Mouse (Mus musculus) monocyte, adult 2 months (primary cell): Measurements from ENCODE around the gene Kprp.
"Not testable (repeated sequence)": the region's sequence is repeated elsewhere in the genome, so short reads cannot be mapped to it uniquely, and the experiment has no call there.

Experiments
- DNase-seq, 2 experiments: peaks; one replicate each; pipeline ENCODE4 v3.0.0; 2022; ENCODE audit warnings: low spot score in 2 of 2, low read depth in 1 of 2

Kprp gene

DNA sequence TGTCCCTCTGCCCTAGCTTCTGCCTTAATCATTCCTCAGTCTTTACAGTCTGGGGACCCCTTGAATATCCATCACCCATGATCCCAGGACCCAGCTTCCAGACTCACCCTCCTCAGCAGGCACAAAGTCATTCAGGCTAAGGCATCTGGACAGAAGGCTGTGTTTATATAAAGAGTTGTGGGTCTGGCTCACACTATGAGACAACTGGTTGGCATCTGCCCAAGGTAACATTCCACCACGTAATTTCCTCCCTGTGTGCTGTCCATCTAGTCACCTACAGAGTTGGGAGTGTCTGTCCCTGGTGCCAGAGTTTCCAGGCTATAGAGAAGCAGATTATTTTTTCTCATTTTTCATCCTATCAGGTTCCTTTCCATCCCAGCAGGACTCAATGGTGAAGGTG, at the start of gene Kprp:
Gene Kprp (minus strand): TSS at position 140 of the 400 bp plus-strand sequence.
- DNase-seq, result no peak

DNA sequence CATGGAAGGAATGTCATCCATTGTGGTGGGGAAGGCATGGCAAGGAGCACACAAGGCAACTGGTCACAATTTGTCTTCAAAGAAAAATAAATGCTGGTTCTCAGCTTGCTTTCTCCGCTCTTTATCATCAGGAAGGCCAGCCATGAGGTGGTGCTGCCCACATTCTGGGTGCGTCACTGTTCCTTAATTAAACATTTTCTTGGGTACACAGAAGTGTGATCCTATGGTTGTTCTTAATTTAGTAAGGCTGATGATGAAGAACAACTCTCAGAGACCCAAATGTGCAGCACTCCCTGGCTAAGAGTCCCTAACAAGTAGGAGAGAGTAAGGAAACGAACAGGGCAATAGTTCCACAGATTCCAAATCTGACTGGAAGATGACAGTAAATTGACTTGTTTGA, 47.1 kb upstream of the Kprp start:
- no peak for DNase-seq

DNA sequence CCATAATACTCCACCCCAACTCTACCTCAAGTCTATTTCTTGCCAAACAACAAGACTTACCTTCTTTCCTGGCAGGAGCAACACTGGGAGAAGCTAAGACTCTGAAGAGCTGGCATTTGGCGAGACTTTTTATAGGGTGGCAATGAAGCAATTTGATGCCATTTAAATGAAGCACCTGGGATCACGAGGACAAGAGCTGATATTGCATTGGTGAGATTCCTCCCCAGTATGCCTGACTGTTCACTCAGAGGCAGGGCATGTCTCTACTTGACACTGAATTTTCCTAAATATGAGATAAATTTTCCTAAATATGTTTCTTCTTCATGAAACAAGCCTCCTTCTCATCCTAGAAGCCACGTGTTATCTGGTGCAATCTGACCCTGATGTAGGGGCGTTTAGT, 43.1 kb upstream of the Kprp start, which contains the start of gene 2310050C09Rik:
Gene 2310050C09Rik (minus strand): TSS at position 101 of the 400 bp plus-strand sequence.
- DNase-seq, result no peak

DNA sequence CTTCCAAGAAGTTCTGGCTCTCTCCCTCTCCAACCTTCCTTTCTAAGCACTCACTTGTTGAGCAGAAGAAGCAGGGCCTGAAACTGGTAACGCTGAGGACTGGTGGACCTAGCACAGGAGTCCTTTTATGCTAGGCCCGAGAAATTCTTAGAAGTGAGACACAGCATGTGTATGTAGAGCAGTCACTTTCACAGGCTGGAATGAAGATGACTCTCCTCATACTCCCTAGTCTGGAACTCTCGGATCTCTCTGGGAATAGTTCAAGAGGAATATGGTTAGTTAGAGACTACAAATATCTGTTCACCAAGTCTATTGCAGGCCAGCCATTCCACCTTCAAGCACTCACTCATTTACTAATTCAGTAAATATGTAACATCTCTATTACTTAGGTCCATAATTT, 24.1 kb upstream of the Kprp start, which contains the start of gene Lce1l:
Gene Lce1l (minus strand): TSS at position 101 of the 400 bp plus-strand sequence.
- DNase-seq, result no peak

DNA sequence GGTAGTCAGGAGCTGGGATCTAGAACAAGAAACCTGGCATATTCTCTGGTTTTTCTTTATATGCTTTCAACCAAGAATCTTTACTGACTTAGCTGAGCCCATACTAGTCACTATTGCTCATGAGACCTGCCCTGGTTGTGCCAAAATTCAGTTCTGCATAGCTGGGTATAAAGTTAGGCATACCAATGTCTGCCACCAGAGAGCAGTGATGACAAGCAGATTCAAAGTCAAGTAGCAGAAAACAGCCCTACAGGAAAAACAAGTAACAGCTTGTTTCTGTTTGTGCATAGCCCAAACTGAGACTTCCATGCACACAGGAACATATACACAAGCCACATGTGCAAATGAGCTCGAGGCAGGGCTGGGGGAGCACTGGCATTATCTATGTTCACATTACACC, 1.2 kb downstream of the Kprp start:
- DNase-seq, result no peak

DNA sequence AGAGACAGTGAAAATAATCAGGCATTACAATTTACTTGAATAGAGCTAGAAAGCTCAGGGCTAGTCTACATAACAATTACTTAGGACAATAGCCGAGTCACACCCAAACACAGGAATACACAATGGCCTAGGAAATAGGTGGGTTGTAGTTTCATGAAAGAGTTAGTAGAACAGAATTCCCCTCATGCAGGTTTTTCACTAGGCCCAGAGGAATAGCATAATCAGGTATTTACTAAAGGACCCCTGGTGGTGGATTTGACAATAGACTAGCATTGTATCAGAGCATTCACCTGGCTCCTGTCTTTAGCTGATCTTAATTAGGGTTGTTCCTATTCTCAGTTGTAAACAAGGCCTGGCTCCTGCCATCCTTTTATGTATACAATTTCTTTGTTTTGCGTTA, 11.0 kb downstream of the Kprp start:
- not testable (repeated sequence) for DNase-seq

DNA sequence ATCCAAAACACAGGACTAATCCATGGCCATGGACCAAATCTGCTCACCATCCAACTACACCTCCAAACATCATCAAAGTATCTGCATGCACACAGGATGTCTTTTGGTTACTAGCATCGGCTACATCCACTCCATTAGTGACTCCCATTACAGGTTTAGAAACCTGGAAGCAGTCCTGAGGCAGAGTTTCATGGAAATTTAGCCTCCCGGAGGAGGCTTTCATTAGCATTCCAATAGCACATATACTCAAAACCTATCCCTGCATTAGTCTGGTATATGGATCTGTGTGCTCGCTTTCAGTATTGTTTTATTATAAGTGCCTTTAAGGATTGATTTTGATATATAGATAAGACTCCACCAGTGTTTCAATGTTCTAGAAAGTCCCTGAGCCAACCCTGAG, 11.5 kb downstream of the Kprp start:
- no peak for DNase-seq

DNA sequence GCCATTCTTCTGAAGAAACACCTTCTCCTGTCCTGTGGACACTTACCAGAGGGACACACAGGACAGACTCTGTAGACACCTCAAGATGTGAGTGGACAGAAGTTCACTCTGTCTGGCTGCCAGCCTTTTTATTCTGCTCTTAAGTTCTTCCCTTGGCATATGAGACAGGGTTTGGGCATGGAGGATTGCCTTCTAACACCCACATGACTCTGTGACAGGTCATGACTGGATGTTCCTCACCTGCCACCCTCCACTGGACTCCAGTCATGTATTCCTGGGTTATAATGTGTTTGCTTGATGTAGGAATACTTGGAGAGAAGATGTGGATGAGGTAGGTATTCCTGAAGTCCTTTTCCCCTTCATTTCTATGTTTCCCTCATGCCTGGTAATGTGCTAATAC, 19.3 kb downstream of the Kprp start, which contains the start of gene Lce1k:
Gene Lce1k (minus strand): TSS at position 101 of the 400 bp plus-strand sequence.
- DNase-seq, result no peak

DNA sequence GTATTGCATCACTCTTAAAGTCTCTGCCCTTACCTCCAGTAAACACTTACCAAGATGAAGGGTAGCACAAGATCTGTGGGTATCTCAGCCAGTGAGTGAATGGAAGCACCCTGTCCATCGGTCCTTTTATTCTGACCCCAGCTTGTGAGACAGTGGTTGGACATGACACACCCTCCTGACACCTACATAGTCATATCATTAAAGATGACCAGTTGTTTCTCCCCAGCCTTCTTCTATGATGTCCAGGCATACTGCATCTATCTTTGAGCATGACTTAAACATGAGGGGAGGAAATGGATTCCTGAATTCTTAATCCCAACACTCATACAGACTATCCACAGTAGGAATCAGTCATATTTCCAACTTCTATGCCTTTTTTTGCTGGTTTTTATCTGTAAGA, 36.6 kb downstream of the Kprp start, which contains the start of gene Lce1j:
Gene Lce1j (minus strand): TSS at position 101 of the 400 bp plus-strand sequence.
- no peak for DNase-seq

DNA sequence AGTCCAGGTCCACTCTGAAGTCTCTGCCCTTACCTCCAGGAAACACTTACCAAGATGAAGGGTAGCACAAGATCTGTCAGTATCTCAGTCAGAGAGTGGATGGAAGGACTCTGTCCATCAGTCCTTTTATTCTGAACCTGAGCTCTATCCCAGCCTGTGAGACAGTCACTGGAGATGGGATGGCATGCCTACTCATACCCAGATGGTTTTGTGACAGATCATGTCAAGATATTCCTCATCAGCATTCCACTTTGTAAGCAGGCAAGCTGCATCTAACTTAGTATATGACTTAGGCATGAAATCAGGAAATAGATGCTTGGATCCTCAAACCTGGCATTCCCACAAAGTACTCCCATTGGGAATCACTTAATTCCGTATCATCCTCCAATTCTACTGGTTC, 48.2 kb downstream of the Kprp start, which contains the start of gene Lce1i:
Gene Lce1i (minus strand): TSS at position 101 of the 400 bp plus-strand sequence.
- no peak for DNase-seq
